Mouse (Mus musculus): Measurements from ENCODE around the gene Sarnp.

DNA sequence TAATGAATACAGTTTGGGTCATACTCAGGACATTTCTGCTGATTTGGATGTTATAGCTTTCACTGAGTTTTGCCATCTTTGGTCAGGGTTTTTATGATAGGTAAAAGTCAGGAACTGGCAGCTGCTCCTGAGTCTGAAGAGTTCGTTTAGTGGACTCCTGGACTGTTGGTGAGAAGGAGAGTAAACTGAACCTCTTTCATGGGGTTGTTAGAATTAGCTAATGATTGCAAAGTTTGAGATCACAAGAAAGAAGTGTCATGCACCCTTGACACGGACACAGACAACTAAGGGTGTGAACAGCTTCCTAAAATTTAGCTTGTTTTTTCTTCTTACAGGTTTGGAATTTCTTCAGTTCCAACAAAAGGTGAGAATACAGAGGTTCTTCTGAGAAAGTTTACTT, 31.3 kb downstream of the Sarnp start:
- TF ChIP-seq CTCF (IDR thresholded peaks at IDR 0.05; ENCODE audit: low read depth, low read length): no peak
- no peak for TF ChIP-seq POLR2A (IDR thresholded peaks at IDR 0.05; ENCODE audit: borderline replicate concordance, low read depth, low read length)

Measured in bone marrow macrophage, adult 2 months (primary cell).